ENCODE assay signal across 9 mouse cellular contexts in genomic region chr1:134343567-134343966, GRCm38 (mm10). TPM values are rescaled to one million over a fixed set of nuclear protein-coding genes. Genes with fewer than 3 reads are reported as not detected.
A peak's percentile ranks its signal among the peaks of the same experiment; 100 is the strongest.
DNase-seq lines count a peak whose midpoint lies in the region; ATAC-seq and TF ChIP-seq lines count a peak whose summit lies in the region.
"Had no signal": no experiment of that assay in that cellular context is flagged by ENCODE, and none has a peak within 500 bp of the region (broad histone marks: within the 10 kb centered on the region; RNA-seq: fewer than 3 reads in every experiment).

No protein-coding gene starts in this region.

- H3K27me3 ChIP-seq in lung, embryonic 14.5 days (ENCODE audit: insufficient read depth, low read length): no peaks in the 10 kb centered on the region
- no peaks in the 10 kb centered on the region for H3K27me3 ChIP-seq in hindbrain, postnatal 0 days (ENCODE audit: insufficient read depth, low read length)
- no peaks in the 10 kb centered on the region; the same call in 1 of the 2 replicates for H3K27me3 ChIP-seq in thymus, adult 2 months (ENCODE audit: control insufficient read depth, insufficient read depth, low read length)

- H3K36me3 ChIP-seq in lung, embryonic 14.5 days (ENCODE audit: insufficient read depth): peaks cover 27% of the 10 kb centered on the region
- peaks cover 14% of the 10 kb centered on the region for H3K36me3 ChIP-seq in hindbrain, postnatal 0 days (ENCODE audit: insufficient read depth, low read length)
- peaks cover 8% of the 10 kb centered on the region for H3K36me3 ChIP-seq in thymus, adult 2 months (ENCODE audit: control insufficient read depth, insufficient read depth, low read length)

- DNase-seq in lung, embryonic 14.5 days: peak; percentile 12
- no peak for DNase-seq in lung, postnatal 36 days
- DNase-seq in cerebellum, postnatal 36 days: peak; percentile 46 to 64
- DNase-seq in hindbrain, postnatal 0 days (ENCODE audit: low spot score): peak; percentile 68
- no peak for DNase-seq in adrenal gland, postnatal 14 days
- no peak for DNase-seq in thymus, adult 2 months
- DNase-seq in embryo, embryonic 11 days: no peak
- DNase-seq: kidney, postnatal 14 days had no signal

- WGBS in lung, embryonic 14.5 days: 2% methylated on average over 2 of the region's 2 CpGs
- 3% methylated on average over 2 of the region's 2 CpGs for WGBS in hindbrain, postnatal 0 days
- 12% methylated on average over 2 of the region's 2 CpGs for WGBS in olfactory bulb, adult 2 months
- WGBS in thymus, adult 2 months: 56% methylated on average over 2 of the region's 2 CpGs

- H3K4me3 ChIP-seq in lung, embryonic 14.5 days (ENCODE audit: low read depth, low read length): peak overlapping the region; percentile 53
- peak overlapping the region; percentile 66 for H3K4me3 ChIP-seq in hindbrain, postnatal 0 days (ENCODE audit: low read length)
- H3K4me3 ChIP-seq in olfactory bulb, adult 2 months (ENCODE audit: insufficient read depth, low read depth, low read length): peak overlapping the region; percentile 77
- H3K4me3 ChIP-seq in thymus, adult 2 months (ENCODE audit: control insufficient read depth, insufficient read depth, low read length): no peak overlapping the region

- ATAC-seq in lung, embryonic 14.5 days (ENCODE audit: insufficient read depth): 0 out of 2 replicates have a peak, but pooled peaks have one; percentile 1
- ATAC-seq in hindbrain, postnatal 0 days: peak; percentile 70

- H3K4me2 ChIP-seq in lung, embryonic 14.5 days: peak overlapping the region; percentile 94
- peak overlapping the region; percentile 68 for H3K4me2 ChIP-seq in hindbrain, postnatal 0 days (ENCODE audit: low read depth, low read length)

- no peak overlapping the region; the same call in 1 of the 2 replicates for H3K9ac ChIP-seq in lung, embryonic 14.5 days
- H3K9ac ChIP-seq in hindbrain, postnatal 0 days (replicated peaks; ENCODE audit: low read length): peak overlapping the region; percentile 75

- H3K9me3 ChIP-seq in lung, embryonic 14.5 days (ENCODE audit: low read depth, low read length): no peaks in the 10 kb centered on the region
- no peaks in the 10 kb centered on the region for H3K9me3 ChIP-seq in hindbrain, postnatal 0 days (ENCODE audit: low read length)

- TF ChIP-seq CTCF in lung, embryonic 14.5 days (IDR thresholded peaks at IDR 0.05; ENCODE audit: low read depth): no peak
- no peak for TF ChIP-seq CTCF in hindbrain, postnatal 0 days (IDR thresholded peaks at IDR 0.05; ENCODE audit: low read depth)
- no peak for TF ChIP-seq CTCF in olfactory bulb, adult 2 months (IDR thresholded peaks at IDR 0.05; ENCODE audit: insufficient read depth, low read depth, low read length)
- no peak for TF ChIP-seq CTCF in thymus, adult 2 months (IDR thresholded peaks at IDR 0.05; ENCODE audit: borderline replicate concordance, control insufficient read depth, extremely low read depth, insufficient read depth, low read length, poor library complexity)

- TF ChIP-seq POLR2A in olfactory bulb, adult 2 months (IDR thresholded peaks at IDR 0.05; ENCODE audit: insufficient read depth, low read depth, low read length): no peak
- TF ChIP-seq POLR2A in thymus, adult 2 months (IDR thresholded peaks at IDR 0.05; ENCODE audit: control insufficient read depth, extremely low read depth, insufficient read depth, low read length, poor library complexity): no peak

- H3K4me1 ChIP-seq in lung, embryonic 14.5 days (ENCODE audit: insufficient read depth): peaks cover 6% of the 10 kb centered on the region; the same call in 1 of the 2 replicates
- peaks cover 5% of the 10 kb centered on the region for H3K4me1 ChIP-seq in hindbrain, postnatal 0 days (ENCODE audit: insufficient read depth, low read length)
- H3K4me1 ChIP-seq in olfactory bulb, adult 2 months (ENCODE audit: control insufficient read depth, insufficient read depth, low read length): peaks cover 21% of the 10 kb centered on the region
- peaks cover 8% of the 10 kb centered on the region for H3K4me1 ChIP-seq in thymus, adult 2 months (replicated peaks; ENCODE audit: control insufficient read depth, insufficient read depth, low read length)

- H3K27ac ChIP-seq in lung, embryonic 14.5 days (ENCODE audit: low read depth): no peak overlapping the region
- H3K27ac ChIP-seq in hindbrain, postnatal 0 days: peak overlapping the region; percentile 87
- H3K27ac ChIP-seq in olfactory bulb, adult 2 months (ENCODE audit: insufficient read depth, low read depth, low read length): no peak overlapping the region
- no peak overlapping the region for H3K27ac ChIP-seq in thymus, adult 2 months (ENCODE audit: control insufficient read depth, insufficient read depth, low read length)

RNA-seq across cellular contexts. Expression of gene Ppfia4, which starts 10.8 kb away (rescaled TPM):
- polyA plus RNA-seq in lung, embryonic 14.5 days (2014; fragmentation: Nextera tagmentation; extraction: Ambion mirVana): 2.4 and 2.6 TPM in 2 replicates
- 42.7 and 46.5 TPM in 2 replicates for total RNA-seq in hindbrain, postnatal 0 days (2014; rRNA removed)
- 30.6 and 31.6 TPM in 2 replicates for polyA plus RNA-seq in hindbrain, postnatal 0 days (2015; fragmentation: Nextera tagmentation; extraction: Ambion mirVana)
- polyA plus RNA-seq in olfactory bulb, adult 2 months (2012; ENCODE audit: insufficient read depth, insufficient read length, low replicate concordance, missing spikeins): not detected in 2 replicates
- total RNA-seq in adrenal gland, postnatal 14 days (2021): 0.67 and 1.6 TPM in 2 replicates
- polyA plus RNA-seq in thymus, adult 2 months (2012; rRNA removed): 13.6 and 17.2 TPM in 2 replicates

RNA-seq across cellular contexts. Expression of gene Tmem183a, which starts 18.2 kb away (rescaled TPM):
- 106 TPM in 2 replicates for polyA plus RNA-seq in lung, embryonic 14.5 days (2014; fragmentation: Nextera tagmentation; extraction: Ambion mirVana)
- total RNA-seq in hindbrain, postnatal 0 days (2014; rRNA removed): 189 and 200 TPM in 2 replicates
- polyA plus RNA-seq in hindbrain, postnatal 0 days (2015; fragmentation: Nextera tagmentation; extraction: Ambion mirVana): 100 and 106 TPM in 2 replicates
- polyA plus RNA-seq in olfactory bulb, adult 2 months (2012; ENCODE audit: insufficient read depth, insufficient read length, low replicate concordance, missing spikeins): not detected in 2 replicates
- total RNA-seq in adrenal gland, postnatal 14 days (2021): 39.7 and 50.9 TPM in 2 replicates
- polyA plus RNA-seq in thymus, adult 2 months (2012; rRNA removed): 85.4 and 98.5 TPM in 2 replicates

RNA-seq across cellular contexts. Expression of gene 4933406M09Rik, which starts 42.2 kb away (rescaled TPM):
- polyA plus RNA-seq in lung, embryonic 14.5 days (2014; fragmentation: Nextera tagmentation; extraction: Ambion mirVana): not detected in 2 replicates
- not detected in 2 replicates for total RNA-seq in hindbrain, postnatal 0 days (2014; rRNA removed)
- not detected in 2 replicates for polyA plus RNA-seq in hindbrain, postnatal 0 days (2015; fragmentation: Nextera tagmentation; extraction: Ambion mirVana)
- polyA plus RNA-seq in olfactory bulb, adult 2 months (2012; ENCODE audit: insufficient read depth, insufficient read length, low replicate concordance, missing spikeins): not detected in 2 replicates
- total RNA-seq in adrenal gland, postnatal 14 days (2021): not detected in 2 replicates
- not detected in 2 replicates for polyA plus RNA-seq in thymus, adult 2 months (2012; rRNA removed)

RNA-seq across cellular contexts. Expression of gene Myog, which starts 53.8 kb away (rescaled TPM):
- not detected in 2 replicates for polyA plus RNA-seq in lung, embryonic 14.5 days (2014; fragmentation: Nextera tagmentation; extraction: Ambion mirVana)
- total RNA-seq in hindbrain, postnatal 0 days (2014; rRNA removed): 0.16 TPM in 1 of 2 replicates, not detected in the other
- not detected in 2 replicates for polyA plus RNA-seq in hindbrain, postnatal 0 days (2015; fragmentation: Nextera tagmentation; extraction: Ambion mirVana)
- polyA plus RNA-seq in olfactory bulb, adult 2 months (2012; ENCODE audit: insufficient read depth, insufficient read length, low replicate concordance, missing spikeins): not detected in 2 replicates
- total RNA-seq in adrenal gland, postnatal 14 days (2021): not detected in 2 replicates
- polyA plus RNA-seq in thymus, adult 2 months (2012; rRNA removed): 0.34 and 0.43 TPM in 2 replicates

Comparison
In these comparisons a context has a peak if more than half of its experiments do, and no peak if none do; other contexts are left out.
1. DNase-seq: peak in lung, embryonic 14.5 days (single experiment), cerebellum, postnatal 36 days (2 of 2) and hindbrain, postnatal 0 days (single experiment); none in lung, postnatal 36 days (single experiment), adrenal gland, postnatal 14 days (single experiment), thymus, adult 2 months (single experiment) and embryo, embryonic 11 days (single experiment).